Mouse (Mus musculus): ENCODE data around the gene Olfr704. TPM values are rescaled to one million over a fixed set of nuclear protein-coding genes. Genes with fewer than 3 reads are reported as not detected.
"Not testable (repeated sequence)": the region's sequence is repeated elsewhere in the genome, so short reads cannot be mapped to it uniquely, and the experiment has no call there.

The Olfr704 gene
- polyA plus RNA-seq (2016; fragmentation: Nextera tagmentation; extraction: Ambion mirVana) = not detected in 2 replicates

GRCm38 (mm10) chr7:106862885-106863284 lies at the start of gene Olfr704:
Gene Olfr704, plus strand, starts transcription at chr7:106863185.
- H3K36me3 ChIP-seq = no peaks in the 10 kb centered on the region
- no peak for ATAC-seq (ENCODE audit: low FRiP score, low read depth)
- no peak within 1 kb of the TSS for H3K4me3 ChIP-seq
- H3K27ac ChIP-seq = no peak within 1 kb of the TSS
- no peak within 1 kb of the TSS for H3K4me2 ChIP-seq (replicated peaks)
- no peaks in the 10 kb centered on the region for H3K4me1 ChIP-seq
- no peak within 1 kb of the TSS for H3K9ac ChIP-seq
- no peaks in the 10 kb centered on the region for H3K9me3 ChIP-seq
- H3K27me3 ChIP-seq (replicated peaks) = no peaks in the 10 kb centered on the region

- H3K9me3 ChIP-seq = no peaks in the 10 kb centered on the region
- H3K36me3 ChIP-seq = no peaks in the 10 kb centered on the region
- no peak within 1 kb of the TSS for H3K9ac ChIP-seq
- H3K4me3 ChIP-seq = no peak within 1 kb of the TSS
- 75% methylated on average over 2 of the region's 2 CpGs for WGBS
- H3K4me1 ChIP-seq = no peaks in the 10 kb centered on the region
- H3K4me2 ChIP-seq (replicated peaks) = no peak within 1 kb of the TSS
- no peak for ATAC-seq (ENCODE audit: low FRiP score, low read depth)
- H3K27ac ChIP-seq = no peak within 1 kb of the TSS
- H3K27me3 ChIP-seq (replicated peaks) = no peaks in the 10 kb centered on the region
These were observed 49.2 kb upstream of the Olfr704 start, which contains the start of gene Olfr701 for GRCm38 (mm10) chr7:106813829-106814228. Gene Olfr701, plus strand, starts transcription at chr7:106814129.

- Histone ChIP-seq H3K27ac (no peak overlapping the region), H3K4me2 (replicated peaks) (no peak overlapping the region), H3K9ac (no peak overlapping the region), H3K9me3 (no peaks in the 10 kb centered on the region), H3K4me3 (no peak overlapping the region), H3K4me1 (no peaks in the 10 kb centered on the region), H3K36me3 (no peaks in the 10 kb centered on the region), H3K27me3 (replicated peaks) (no peaks in the 10 kb centered on the region)
- no peak for ATAC-seq (ENCODE audit: low FRiP score, low read depth)
- WGBS = 63% methylated on average over 2 of the region's 2 CpGs
These were observed 47.2 kb upstream of the Olfr704 start for GRCm38 (mm10) chr7:106815775-106816174.

GRCm38 (mm10) chr7:106818414-106818813 lies 44.6 kb upstream of the Olfr704 start:
- Histone ChIP-seq H3K27ac (no peak overlapping the region), H3K36me3 (no peaks in the 10 kb centered on the region), H3K4me2 (replicated peaks) (no peak overlapping the region), H3K4me3 (no peak overlapping the region), H3K27me3 (replicated peaks) (no peaks in the 10 kb centered on the region), H3K9me3 (no peaks in the 10 kb centered on the region), H3K9ac (no peak overlapping the region), H3K4me1 (no peaks in the 10 kb centered on the region)
- no peak for ATAC-seq (ENCODE audit: low FRiP score, low read depth)

GRCm38 (mm10) chr7:106833793-106834192 lies 29.2 kb upstream of the Olfr704 start, which contains the start of gene Olfr702:
Gene Olfr702, minus strand, starts transcription at chr7:106833893.
- Histone ChIP-seq H3K4me2 (replicated peaks) (no peak within 1 kb of the TSS), H3K27me3 (replicated peaks) (no peaks in the 10 kb centered on the region), H3K9me3 (no peaks in the 10 kb centered on the region), H3K9ac (no peak within 1 kb of the TSS), H3K27ac (no peak within 1 kb of the TSS), H3K4me1 (no peaks in the 10 kb centered on the region), H3K4me3 (no peak within 1 kb of the TSS), H3K36me3 (no peaks in the 10 kb centered on the region)
- ATAC-seq (ENCODE audit: low FRiP score, low read depth) = no peak

- no peaks in the 10 kb centered on the region for H3K27me3 ChIP-seq (replicated peaks)
- H3K4me2 ChIP-seq (replicated peaks) = no peak within 1 kb of the TSS
- no peak within 1 kb of the TSS for H3K4me3 ChIP-seq
- H3K36me3 ChIP-seq = no peaks in the 10 kb centered on the region
- ATAC-seq (ENCODE audit: low FRiP score, low read depth) = no peak
- no peaks in the 10 kb centered on the region for H3K4me1 ChIP-seq
- H3K9me3 ChIP-seq = no peaks in the 10 kb centered on the region
- no peak within 1 kb of the TSS for H3K27ac ChIP-seq
- no peak within 1 kb of the TSS for H3K9ac ChIP-seq
- 78% methylated on average over 2 of the region's 2 CpGs for WGBS
These were observed 19.9 kb upstream of the Olfr704 start, which contains the start of gene Olfr703 for GRCm38 (mm10) chr7:106843060-106843459. Gene Olfr703, plus strand, starts transcription at chr7:106843360.

GRCm38 (mm10) chr7:106876791-106877190 lies 13.8 kb downstream of the Olfr704 start, which contains the start of gene Olfr705:
Gene Olfr705, minus strand, starts transcription at chr7:106876891.
- no peaks in the 10 kb centered on the region for H3K36me3 ChIP-seq
- H3K9me3 ChIP-seq = no peaks in the 10 kb centered on the region
- H3K4me1 ChIP-seq = no peaks in the 10 kb centered on the region
- no peak within 1 kb of the TSS for H3K9ac ChIP-seq
- no peak for ATAC-seq (ENCODE audit: low FRiP score, low read depth)
- H3K27me3 ChIP-seq (replicated peaks) = no peaks in the 10 kb centered on the region
- no peak within 1 kb of the TSS for H3K27ac ChIP-seq
- WGBS = 84% methylated on average over 3 of the region's 3 CpGs
- H3K4me3 ChIP-seq = no peak within 1 kb of the TSS
- H3K4me2 ChIP-seq (replicated peaks) = no peak within 1 kb of the TSS

GRCm38 (mm10) chr7:106888062-106888461 lies 25.1 kb downstream of the Olfr704 start, which contains the start of gene Olfr706:
Gene Olfr706, minus strand, starts transcription at chr7:106888162.
- 86% methylated on average over 2 of the region's 2 CpGs for WGBS
- Histone ChIP-seq H3K9me3 (no peaks in the 10 kb centered on the region), H3K4me1 (no peaks in the 10 kb centered on the region), H3K36me3 (no peaks in the 10 kb centered on the region), H3K27ac (no peak within 1 kb of the TSS), H3K9ac (no peak within 1 kb of the TSS), H3K27me3 (replicated peaks) (no peaks in the 10 kb centered on the region), H3K4me2 (replicated peaks) (no peak within 1 kb of the TSS), H3K4me3 (no peak within 1 kb of the TSS)
- ATAC-seq (ENCODE audit: low FRiP score, low read depth) = no peak

- not testable (repeated sequence) for H3K4me1 ChIP-seq; H3K9ac ChIP-seq; H3K27me3 ChIP-seq (replicated peaks); H3K36me3 ChIP-seq; ATAC-seq (ENCODE audit: low FRiP score, low read depth); H3K9me3 ChIP-seq; H3K27ac ChIP-seq; H3K4me2 ChIP-seq (replicated peaks); H3K4me3 ChIP-seq
- 90% methylated on average over 3 of the region's 3 CpGs for WGBS
These were observed 38.2 kb downstream of the Olfr704 start, which contains the start of gene Olfr707 for GRCm38 (mm10) chr7:106901141-106901540. Gene Olfr707, minus strand, starts transcription at chr7:106901241.

- ATAC-seq (ENCODE audit: low FRiP score, low read depth) = no peak
- Histone ChIP-seq H3K4me3 (no peak within 1 kb of the TSS), H3K9me3 (no peaks in the 10 kb centered on the region), H3K36me3 (no peaks in the 10 kb centered on the region), H3K9ac (no peak within 1 kb of the TSS), H3K27me3 (replicated peaks) (no peaks in the 10 kb centered on the region), H3K4me1 (no peaks in the 10 kb centered on the region), H3K4me2 (replicated peaks) (no peak within 1 kb of the TSS), H3K27ac (no peak within 1 kb of the TSS)
- 78% methylated on average over 2 of the region's 2 CpGs for WGBS
These were observed 44.7 kb downstream of the Olfr704 start, which contains the start of gene Olfr1532-ps1 for GRCm38 (mm10) chr7:106907676-106908075. Gene Olfr1532-ps1, plus strand, starts transcription at chr7:106908001.

Other genes with a start within 250 kb of the Olfr704 start
- not detected in 2 replicates for gene Olfr693, start 182.6 kb upstream of the Olfr704 start, polyA plus RNA-seq (2016; fragmentation: Nextera tagmentation; extraction: Ambion mirVana)
- gene Olfr694, start 171.4 kb upstream of the Olfr704 start, polyA plus RNA-seq (2016; fragmentation: Nextera tagmentation; extraction: Ambion mirVana) = not detected in 2 replicates
- not detected in 2 replicates for gene Olfr695, start 146.8 kb upstream of the Olfr704 start, polyA plus RNA-seq (2016; fragmentation: Nextera tagmentation; extraction: Ambion mirVana)
- not detected in 2 replicates for gene Olfr697, start 120.7 kb upstream of the Olfr704 start, polyA plus RNA-seq (2016; fragmentation: Nextera tagmentation; extraction: Ambion mirVana)
- not detected in 2 replicates for gene Olfr698, start 107.8 kb upstream of the Olfr704 start, polyA plus RNA-seq (2016; fragmentation: Nextera tagmentation; extraction: Ambion mirVana)
- not detected in 2 replicates for gene Olfr699, start 70.0 kb upstream of the Olfr704 start, polyA plus RNA-seq (2016; fragmentation: Nextera tagmentation; extraction: Ambion mirVana)
- not detected in 2 replicates for gene Olfr700, start 54.4 kb upstream of the Olfr704 start, polyA plus RNA-seq (2016; fragmentation: Nextera tagmentation; extraction: Ambion mirVana)
- not detected in 2 replicates for gene Olfr701, start 49.1 kb upstream of the Olfr704 start, polyA plus RNA-seq (2016; fragmentation: Nextera tagmentation; extraction: Ambion mirVana)
- not detected in 2 replicates for gene Olfr702, start 29.3 kb upstream of the Olfr704 start, polyA plus RNA-seq (2016; fragmentation: Nextera tagmentation; extraction: Ambion mirVana)
- gene Olfr703, start 19.8 kb upstream of the Olfr704 start, polyA plus RNA-seq (2016; fragmentation: Nextera tagmentation; extraction: Ambion mirVana) = not detected in 2 replicates
- not detected in 2 replicates for gene Olfr705, start 13.7 kb downstream of the Olfr704 start, polyA plus RNA-seq (2016; fragmentation: Nextera tagmentation; extraction: Ambion mirVana)
- not detected in 2 replicates for gene Olfr706, start 25.0 kb downstream of the Olfr704 start, polyA plus RNA-seq (2016; fragmentation: Nextera tagmentation; extraction: Ambion mirVana)
- not detected in 2 replicates for gene Olfr707, start 38.1 kb downstream of the Olfr704 start, polyA plus RNA-seq (2016; fragmentation: Nextera tagmentation; extraction: Ambion mirVana)
- gene Olfr1532-ps1, start 44.8 kb downstream of the Olfr704 start, polyA plus RNA-seq (2016; fragmentation: Nextera tagmentation; extraction: Ambion mirVana) = not detected in 2 replicates
- gene Olfr709-ps1, start 69.0 kb downstream of the Olfr704 start, polyA plus RNA-seq (2016; fragmentation: Nextera tagmentation; extraction: Ambion mirVana) = not detected in 2 replicates
- gene Olfr710, start 85.1 kb downstream of the Olfr704 start, polyA plus RNA-seq (2016; fragmentation: Nextera tagmentation; extraction: Ambion mirVana) = not detected in 2 replicates
- not detected in 2 replicates for gene Olfr6, start 100.8 kb downstream of the Olfr704 start, polyA plus RNA-seq (2016; fragmentation: Nextera tagmentation; extraction: Ambion mirVana)
- gene Olfr711, start 112.3 kb downstream of the Olfr704 start, polyA plus RNA-seq (2016; fragmentation: Nextera tagmentation; extraction: Ambion mirVana) = not detected in 2 replicates
- gene Olfr2, start 142.9 kb downstream of the Olfr704 start, polyA plus RNA-seq (2016; fragmentation: Nextera tagmentation; extraction: Ambion mirVana) = not detected in 2 replicates
- gene Olfr713, start 168.0 kb downstream of the Olfr704 start, polyA plus RNA-seq (2016; fragmentation: Nextera tagmentation; extraction: Ambion mirVana) = not detected in 2 replicates
- gene Olfr714, start 207.8 kb downstream of the Olfr704 start, polyA plus RNA-seq (2016; fragmentation: Nextera tagmentation; extraction: Ambion mirVana) = not detected in 2 replicates
- not detected in 2 replicates for gene Olfr17, start 230.0 kb downstream of the Olfr704 start, polyA plus RNA-seq (2016; fragmentation: Nextera tagmentation; extraction: Ambion mirVana)
- not detected in 2 replicates for gene Olfr715b, start 247.2 kb downstream of the Olfr704 start, polyA plus RNA-seq (2016; fragmentation: Nextera tagmentation; extraction: Ambion mirVana)